Mouse (Mus musculus): ENCODE measurements around the gene Osbpl10. TPM values are rescaled to one million over a fixed set of nuclear protein-coding genes. Genes with fewer than 3 reads are reported as not detected.

Osbpl10 gene
- total RNA-seq, 2 experiments from 2014 or later, result 0.21 TPM; not detected in 1

DNA sequence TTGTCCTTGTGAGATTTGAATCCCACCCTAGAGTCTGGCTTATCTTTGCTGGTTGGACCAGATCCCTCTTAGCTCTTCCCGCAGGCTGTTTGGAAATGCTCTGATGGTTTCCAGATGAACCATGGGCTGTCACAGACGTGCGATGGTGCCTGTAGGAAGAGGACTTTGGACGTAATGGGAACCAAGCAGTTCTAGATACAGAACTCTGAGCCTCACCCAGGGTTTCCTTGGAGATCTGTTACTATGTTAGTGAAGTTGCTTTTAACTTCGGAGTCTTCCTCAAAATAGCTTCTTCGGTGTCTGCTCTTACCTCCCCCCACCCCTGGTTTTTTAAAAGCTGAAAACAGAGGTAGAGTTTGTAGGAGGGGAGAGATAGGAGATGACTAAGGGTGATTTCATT lies 1.6 kb downstream of the Osbpl10 start:
- no peak for ATAC-seq (replicated peaks; ENCODE audit: poor library complexity, severe bottlenecking)

DNA sequence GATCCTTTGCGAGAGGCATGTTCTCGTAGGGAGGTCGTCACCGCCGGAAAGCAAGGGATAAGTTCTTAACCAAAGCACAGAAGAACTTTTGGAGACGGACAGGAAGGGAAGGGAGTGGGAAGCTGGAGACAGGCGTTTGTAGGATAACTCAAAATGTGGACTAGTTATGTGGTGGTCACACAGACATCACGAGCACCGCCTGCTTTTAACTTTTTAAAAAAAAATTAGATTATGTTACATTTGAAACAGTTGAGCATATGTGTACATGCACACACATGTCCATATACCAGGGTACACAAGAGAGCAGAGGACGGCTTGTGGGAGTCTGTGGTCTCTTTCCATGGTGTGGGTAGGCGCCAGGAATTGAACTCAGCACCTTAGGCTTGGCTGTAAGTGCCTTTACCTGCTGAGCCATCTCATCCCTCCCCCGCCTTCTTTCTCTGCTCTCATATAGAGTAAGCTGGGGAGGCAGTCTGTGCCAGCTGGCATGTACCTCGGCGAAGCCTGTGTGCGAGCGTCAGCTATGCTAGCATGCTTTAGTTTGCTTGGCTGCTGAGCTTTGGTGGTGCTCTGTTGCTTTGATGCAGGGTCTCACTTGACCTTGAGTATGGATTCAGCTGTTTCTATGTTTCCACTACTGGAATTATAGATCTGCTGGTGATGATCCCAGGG lies 4.5 kb downstream of the Osbpl10 start, which contains the start of gene Rps27rt:
Rps27rt (minus strand) TSS at position 51 of the 672 bp plus-strand sequence.
- no peak for ATAC-seq (replicated peaks; ENCODE audit: poor library complexity, severe bottlenecking)

DNA sequence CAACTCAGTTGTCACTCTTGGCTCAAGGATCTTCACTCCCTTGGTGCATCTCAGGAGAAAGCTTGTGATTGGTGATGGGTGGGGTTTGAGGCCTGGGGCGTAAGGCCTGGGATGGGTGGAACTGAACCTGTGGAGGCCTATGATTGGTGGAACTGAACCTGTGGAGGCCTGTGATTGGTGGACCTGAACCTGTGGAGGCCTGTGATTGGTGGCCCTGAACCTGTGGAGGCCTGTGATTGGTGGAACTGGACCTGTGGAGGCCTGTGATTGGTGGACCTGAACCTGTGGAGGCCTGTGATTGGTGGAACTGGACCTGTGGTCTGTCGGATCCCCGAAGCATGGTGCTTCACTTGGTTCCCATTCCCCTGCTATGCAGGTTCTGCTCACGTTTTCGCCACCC lies 7.4 kb downstream of the Osbpl10 start:
- no peak for ATAC-seq (replicated peaks; ENCODE audit: poor library complexity, severe bottlenecking)

DNA sequence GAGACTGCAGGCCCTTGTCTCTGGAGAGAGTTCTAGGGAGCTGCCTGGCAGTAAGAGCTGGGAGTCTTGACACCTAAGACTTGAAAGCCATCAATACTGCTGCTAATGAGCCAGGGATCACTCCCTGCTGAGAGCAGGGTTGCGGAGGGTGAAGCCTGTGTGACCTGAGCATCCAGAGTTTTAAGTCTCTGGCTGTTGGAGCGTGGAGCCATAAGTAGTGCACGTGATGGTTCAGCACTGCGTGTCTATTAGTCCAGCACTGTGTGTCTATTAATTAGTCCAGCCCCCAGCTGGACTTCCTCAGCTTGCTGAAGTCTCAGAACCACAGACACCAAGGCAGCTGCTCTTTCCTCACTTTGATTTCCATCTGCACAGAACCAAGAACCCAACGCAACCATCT lies 8.0 kb downstream of the Osbpl10 start:
- ATAC-seq (replicated peaks; ENCODE audit: poor library complexity, severe bottlenecking), result no peak

DNA sequence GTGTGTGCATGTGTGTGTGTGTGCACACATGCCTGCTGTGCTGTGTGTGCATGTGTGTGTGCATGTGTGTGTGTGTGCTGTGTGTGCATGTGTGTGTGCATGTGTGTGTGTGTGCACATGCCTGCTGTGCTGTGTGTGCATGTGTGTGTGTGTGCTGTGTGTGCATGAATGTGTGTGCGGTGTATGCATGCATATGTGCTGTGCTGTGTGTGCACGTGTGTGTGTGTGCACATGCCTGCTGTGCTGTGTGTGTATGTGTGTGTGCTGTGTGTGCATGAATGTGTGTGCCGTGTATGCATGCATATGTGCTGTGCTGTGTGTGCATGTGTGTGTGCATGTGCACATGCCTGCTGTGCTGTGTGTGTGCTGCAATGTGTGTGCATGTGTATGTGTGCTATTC lies 9.7 kb downstream of the Osbpl10 start:
- no peak for ATAC-seq (replicated peaks; ENCODE audit: poor library complexity, severe bottlenecking)

DNA sequence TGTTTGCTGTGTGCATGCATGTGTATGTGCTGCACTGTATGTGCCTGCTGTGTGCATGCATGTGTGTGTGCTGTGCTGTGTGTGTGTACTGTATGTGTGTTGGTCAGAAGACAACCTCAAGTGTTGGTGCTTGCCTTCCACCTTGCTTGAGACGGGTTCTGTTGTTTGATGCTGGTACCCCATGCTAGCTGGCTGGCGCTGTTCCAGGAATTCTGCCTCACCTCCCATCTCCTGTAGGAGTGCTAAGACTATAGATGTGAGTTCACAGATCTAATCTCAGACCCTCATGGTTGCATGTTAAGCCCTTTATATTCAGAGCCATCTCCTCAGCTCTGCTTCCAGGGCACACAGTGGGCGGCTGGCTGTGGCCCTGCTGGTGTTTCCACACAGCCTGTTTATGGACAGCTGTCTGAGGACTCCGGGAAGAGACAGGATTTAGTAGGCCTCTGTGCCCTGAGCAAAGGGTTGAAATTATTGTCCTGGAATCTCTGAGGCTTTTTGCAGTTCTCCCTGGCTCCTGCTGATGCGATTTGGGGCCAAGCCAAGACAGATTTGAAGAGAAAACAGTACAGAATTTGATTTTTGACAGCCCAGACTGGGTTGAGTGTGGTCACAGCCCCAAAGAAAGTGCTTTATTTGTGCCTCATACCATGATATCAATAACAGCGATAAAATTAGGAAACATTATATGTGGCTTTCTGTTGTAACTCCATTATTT lies 10.4 kb downstream of the Osbpl10 start:
- no peak for ATAC-seq (replicated peaks; ENCODE audit: poor library complexity, severe bottlenecking)

DNA sequence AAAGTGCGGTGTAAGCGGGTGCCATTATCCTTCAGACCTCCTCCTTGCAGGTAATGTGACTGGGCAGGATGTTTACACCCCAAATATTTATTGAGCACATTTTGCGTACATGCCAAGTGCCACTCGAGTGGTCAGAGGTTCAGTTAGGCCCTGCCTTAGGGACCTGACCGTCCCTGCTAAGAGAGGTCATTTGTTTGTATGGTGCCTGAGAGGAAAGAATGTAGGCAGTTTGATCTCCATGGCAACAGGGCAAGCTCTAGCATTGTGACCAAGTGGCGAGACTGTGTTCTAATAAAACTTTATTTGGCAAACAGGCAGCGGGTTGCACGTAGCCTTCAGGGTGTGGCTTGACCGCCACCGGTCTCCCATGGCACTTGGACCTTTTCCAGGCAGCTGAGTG lies 12.1 kb downstream of the Osbpl10 start:
- ATAC-seq (replicated peaks; ENCODE audit: poor library complexity, severe bottlenecking), result no peak

DNA sequence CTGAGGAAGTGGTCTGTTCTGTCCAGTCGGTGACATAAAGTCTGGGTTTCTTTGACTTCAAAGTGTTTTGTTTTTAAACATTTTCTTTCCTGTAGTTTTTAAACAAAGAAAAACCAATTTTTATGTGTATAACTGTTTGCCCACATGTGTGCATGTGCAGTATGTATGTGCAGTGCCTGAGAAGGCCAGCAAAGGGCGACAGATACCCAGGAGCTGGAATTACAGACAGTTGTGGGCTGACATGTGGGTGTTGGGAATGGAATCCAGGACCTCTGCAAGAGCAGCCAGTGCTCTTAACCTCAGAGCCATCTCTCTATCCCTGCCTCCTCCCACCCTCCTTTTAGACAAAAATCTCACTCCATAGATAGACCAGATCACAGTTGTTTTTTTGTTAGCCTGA lies 14.2 kb downstream of the Osbpl10 start:
- no peak for ATAC-seq (replicated peaks; ENCODE audit: poor library complexity, severe bottlenecking)

DNA sequence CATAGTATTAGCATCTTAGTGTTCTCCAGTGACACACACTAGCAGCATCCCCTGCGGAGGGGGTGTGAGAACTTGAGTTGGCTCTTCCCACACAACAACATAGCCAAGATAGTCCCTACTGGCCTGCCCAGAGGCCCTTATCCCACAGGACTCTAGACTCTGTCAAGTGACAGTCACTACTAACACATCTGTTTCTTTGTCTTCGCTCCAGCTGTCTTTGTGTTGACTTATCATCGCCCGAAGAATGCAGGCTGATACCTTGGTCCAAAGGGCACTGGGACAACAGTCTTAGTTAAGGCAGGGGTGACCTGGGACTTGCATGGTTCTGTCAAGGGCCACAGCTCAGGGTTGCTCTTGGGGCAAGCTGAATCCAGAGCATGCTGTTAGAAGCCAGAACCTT lies 16.9 kb downstream of the Osbpl10 start:
- no peak for ATAC-seq (replicated peaks; ENCODE audit: poor library complexity, severe bottlenecking)

DNA sequence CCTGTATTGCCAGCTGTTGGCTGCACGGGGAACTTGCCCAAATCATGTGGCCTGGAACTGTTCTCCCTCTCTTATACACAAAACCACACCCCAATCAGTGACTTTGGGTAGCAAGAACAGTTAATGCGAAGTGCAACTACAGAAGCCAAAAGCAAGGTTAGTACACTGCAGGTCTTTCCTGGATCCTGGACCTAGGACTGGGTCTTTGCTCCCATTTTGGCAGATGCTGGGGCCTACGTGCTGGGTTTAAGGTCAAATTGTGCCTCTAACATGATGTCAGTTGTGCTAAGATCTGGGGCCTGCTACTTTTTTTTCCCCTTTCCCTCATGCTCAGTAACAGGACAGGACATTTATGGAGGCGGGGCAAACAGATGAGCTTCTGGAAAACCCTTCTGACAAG lies 17.3 kb downstream of the Osbpl10 start:
- no peak for ATAC-seq (replicated peaks; ENCODE audit: poor library complexity, severe bottlenecking)

DNA sequence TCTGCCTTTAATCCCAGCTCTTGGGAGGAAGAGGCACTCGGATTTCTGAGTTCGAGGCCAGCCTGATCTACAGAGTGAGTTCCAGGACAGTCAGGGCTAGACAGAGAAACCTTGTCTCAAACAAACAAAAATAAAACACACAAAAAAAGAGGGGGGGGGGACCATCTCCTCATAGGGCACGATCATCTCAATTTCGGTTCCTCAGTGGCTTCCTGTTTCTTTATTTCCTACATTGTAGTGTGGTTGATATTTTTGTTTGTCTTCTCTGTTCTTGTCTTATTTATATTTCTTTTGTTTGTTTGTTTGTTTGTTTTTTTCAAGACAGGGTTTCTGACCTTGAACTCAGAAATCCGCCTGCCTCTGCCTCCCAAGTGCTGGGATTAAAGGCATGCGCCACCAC lies 18.1 kb downstream of the Osbpl10 start:
- ATAC-seq (replicated peaks; ENCODE audit: poor library complexity, severe bottlenecking), result no peak

DNA sequence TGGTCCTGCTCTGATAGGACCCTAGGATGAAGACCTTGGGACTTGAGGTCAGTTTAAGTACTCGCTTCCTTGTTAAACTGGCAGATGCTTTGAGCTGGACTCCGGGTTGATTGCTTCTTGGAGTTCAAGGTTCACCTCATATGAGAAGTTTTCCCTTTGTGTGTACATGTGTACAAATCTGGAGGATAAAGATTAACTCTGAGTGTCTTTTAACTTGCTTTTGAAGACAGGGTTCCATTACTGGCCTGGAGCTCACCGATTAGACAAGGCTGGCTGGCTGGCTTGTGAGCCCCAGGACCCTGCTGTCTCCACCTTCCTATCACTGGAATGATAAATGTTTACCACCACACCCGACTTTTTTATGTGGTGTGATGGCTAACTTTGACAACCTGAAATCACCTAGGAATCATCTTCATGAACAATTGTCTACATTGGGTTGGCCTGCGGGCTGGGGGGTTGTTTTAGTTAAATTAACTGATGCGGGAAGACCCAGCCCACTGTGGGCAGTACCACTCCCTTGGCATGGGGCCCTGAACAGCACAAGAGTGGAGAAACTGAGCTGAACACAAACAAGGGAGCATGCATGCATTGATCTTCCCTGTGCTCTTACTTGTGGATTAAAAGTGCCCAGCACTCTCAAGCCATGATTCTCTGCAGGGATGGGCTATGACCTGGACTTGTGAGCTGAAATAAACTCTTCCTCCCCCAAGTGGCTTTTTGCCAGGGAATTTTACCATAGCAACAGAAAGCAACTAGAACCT lies 20.8 kb downstream of the Osbpl10 start:
- ATAC-seq (replicated peaks; ENCODE audit: poor library complexity, severe bottlenecking), result no peak

DNA sequence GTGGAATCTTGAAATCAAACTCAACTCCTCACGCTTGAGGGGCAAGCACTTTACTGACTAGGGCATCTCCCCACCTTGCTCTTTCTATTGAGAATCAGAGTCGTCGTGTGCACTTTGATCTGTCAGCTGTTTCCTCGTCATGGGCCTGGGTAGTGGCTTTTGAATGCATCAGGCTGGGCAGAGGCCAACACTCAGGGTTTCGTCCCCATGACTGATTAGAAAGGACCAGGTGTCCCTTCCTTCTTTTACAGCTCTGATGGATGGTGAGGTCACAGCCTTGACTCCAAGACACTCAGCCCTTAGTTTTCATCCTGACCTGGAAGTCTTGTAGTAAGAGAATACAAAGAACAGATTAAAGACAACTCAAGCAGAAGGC lies 21.4 kb downstream of the Osbpl10 start:
- no peak for ATAC-seq (replicated peaks; ENCODE audit: poor library complexity, severe bottlenecking)

DNA sequence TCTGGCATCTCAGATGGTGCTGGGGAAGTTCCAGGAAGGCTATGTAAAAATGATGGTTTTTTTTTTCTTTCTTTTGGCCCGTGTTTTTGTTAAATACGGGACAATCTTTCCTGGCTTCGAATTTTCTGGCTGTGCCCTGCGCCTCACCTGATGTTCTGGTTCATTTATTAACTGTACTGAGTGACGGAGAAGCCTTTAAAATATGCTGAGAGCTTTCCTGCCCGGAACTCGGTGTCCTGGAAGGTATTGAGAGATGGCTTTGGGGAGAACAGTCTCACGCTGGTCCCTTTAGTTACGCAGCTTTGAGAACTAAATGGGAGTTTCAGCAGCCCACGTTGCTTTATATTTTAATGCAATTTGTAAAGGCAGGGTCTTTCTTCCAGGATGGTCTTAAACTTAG lies 27.1 kb downstream of the Osbpl10 start:
- ATAC-seq (replicated peaks; ENCODE audit: poor library complexity, severe bottlenecking), result no peak

DNA sequence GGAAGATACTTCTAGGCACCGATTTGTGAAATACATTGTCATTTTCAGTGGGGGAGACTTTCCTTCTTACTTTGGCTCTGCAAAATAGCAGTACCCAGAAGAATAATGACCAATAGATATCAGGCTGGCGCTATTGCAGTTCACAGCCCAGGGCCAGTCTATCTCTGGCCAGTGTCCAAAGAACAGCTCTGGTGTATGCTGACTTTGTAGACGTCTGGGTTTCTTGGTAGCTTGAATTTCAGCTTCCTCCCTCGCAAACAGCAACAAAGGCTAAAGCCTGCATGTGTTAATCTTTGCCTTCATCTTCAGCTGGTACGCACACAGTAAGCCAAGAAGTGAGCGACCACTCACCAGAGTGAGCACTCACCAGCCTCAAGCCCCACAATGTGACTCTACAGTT lies 29.4 kb downstream of the Osbpl10 start:
- ATAC-seq (replicated peaks; ENCODE audit: poor library complexity, severe bottlenecking), result no peak

DNA sequence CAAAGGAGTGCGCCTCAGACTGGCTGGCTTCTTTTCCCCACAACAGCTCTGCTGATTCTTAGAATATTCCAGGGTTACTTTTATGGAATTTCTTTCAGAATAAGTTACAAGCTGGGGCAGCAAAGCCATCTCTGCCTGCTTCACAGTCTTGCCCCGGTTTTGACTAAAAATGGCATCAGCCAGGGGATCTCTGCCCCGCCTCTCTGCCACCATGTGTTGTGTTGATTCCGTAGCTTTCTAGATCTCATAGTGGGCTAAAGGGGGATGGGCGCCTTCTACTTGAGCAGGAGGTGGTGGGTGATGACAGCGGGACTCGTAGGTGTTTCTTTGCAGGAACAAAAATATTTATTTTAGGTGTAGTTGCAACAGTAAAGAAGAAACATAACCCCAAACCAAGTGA lies 29.8 kb downstream of the Osbpl10 start:
- ATAC-seq (replicated peaks; ENCODE audit: poor library complexity, severe bottlenecking), result no peak

DNA sequence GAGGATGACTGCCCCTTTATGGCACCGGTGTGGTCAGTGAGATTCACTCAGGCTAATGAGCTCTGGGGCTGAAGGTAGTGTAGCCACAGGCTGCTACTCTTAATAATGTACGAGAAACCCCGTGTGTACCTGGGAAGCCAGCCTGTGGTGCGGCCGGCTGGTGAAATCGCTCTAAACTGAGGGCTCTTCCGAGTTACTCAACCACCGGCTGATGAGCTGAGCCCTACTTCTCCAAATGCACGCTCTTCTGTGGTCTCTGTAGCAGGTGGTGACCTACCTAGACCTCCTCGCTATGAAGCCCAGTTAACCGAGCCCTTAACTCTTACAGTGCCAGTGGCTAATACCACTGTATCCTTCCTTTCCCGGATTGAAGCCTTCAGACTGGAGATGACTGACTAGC lies 34.0 kb downstream of the Osbpl10 start:
- peak; percentile 88 for ATAC-seq (replicated peaks; ENCODE audit: poor library complexity, severe bottlenecking)

DNA sequence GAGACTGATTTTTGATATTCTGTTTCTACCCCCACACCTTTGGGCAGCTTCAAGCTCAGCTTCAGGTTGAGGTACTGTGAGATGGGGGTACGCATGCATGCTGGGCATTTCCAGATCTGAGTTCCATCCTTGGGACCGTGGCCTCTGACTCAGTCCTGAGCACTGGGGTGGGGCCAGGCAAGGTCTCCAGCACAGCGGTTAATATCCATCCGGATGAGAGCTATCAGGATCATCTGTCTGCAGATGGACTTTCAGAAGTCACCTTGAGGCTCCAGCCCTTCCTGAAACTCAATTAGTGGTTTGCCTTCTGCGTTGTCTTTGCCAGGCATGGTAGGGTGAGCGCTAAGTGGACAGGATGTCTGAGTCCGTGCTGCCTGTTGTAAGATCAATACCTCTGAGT lies 41.8 kb downstream of the Osbpl10 start:
- ATAC-seq (replicated peaks; ENCODE audit: poor library complexity, severe bottlenecking), result no peak

DNA sequence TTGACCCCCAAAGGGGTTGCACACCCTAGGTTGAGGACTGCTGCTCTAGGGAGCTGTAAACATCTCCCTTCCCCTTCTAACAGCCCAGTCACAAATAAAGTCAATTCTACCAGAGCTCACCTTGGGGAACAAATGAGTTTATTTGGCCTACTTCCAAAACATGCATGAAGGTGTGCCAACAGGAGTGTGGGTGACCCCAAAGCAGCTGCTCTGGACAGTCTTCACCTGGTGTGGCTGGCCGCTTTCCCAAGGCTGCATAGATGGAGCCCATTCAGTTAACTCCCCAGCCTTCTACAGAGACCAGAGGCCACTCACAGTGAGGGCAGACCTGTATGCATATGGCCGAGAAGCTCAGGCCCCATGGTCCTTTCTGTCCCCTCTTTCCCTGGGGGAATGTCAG lies 43.0 kb downstream of the Osbpl10 start:
- ATAC-seq (replicated peaks; ENCODE audit: poor library complexity, severe bottlenecking), result no peak

DNA sequence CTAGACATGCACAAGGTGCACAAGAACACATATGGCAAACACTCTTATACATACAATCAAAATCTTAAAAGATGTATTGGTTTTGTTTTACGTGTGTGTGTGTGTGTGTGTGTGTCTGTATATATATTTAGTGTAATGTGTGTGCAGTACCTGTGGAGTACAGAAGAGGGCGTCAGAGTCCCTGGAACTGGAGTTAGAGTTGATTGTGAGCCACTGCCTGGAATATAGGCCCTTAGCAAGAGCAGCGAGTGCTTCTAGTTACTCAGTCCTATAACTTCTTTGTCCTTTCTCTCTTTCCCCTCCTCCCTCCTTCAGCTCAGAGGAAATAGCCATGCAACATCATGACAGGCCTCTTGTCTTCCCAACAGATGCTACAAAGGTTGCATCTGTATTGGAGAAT lies 44.8 kb downstream of the Osbpl10 start:
- ATAC-seq (replicated peaks; ENCODE audit: poor library complexity, severe bottlenecking), result no peak

DNA sequence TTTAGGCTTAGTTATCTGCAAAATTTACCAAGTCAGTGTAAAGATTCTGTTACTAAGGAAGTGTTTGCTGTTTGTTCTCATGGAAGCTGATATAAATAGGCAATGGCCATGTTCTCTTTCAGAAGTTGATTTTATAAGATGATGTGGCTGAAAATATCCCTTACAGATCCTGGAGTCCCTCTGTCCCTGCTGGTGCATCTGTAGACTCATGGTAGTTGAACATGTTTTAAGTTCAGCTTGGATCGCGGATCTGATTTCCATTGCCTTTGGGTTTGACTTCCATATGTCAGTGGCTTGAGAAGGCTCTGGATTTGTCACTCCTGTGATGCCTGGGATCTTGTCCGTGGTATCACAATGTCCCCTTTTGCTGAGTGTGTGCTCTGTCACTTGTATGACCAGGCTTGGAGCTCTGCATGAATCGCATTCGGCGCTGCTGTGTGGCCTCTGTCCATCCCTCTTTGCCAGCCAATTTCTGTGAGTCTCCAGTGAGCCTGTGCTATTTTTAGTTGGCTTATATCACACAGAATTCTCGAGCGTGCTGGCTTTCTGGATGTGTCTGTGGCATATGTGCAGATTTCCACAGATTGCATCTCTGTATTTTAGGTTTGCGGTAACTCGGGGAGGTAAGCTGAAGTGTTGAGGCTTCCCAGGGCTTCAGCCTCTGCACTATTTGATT lies 45.5 kb downstream of the Osbpl10 start:
- ATAC-seq (replicated peaks; ENCODE audit: poor library complexity, severe bottlenecking), result no peak
